Mouse (Mus musculus): ENCODE results near the gene Axin2. TPM values are rescaled to one million over a fixed set of nuclear protein-coding genes. Genes with fewer than 3 reads are reported as not detected.
A peak's percentile ranks its signal among the peaks of the same experiment; 100 is the strongest.

Axin2 gene
- polyA plus RNA-seq, 1 experiment from 2014 or later: 11.0 TPM

- Histone ChIP-seq H3K27ac (ENCODE audit: low read length) (no peak overlapping the region), H3K36me3 (ENCODE audit: insufficient read depth, low read length) (no peaks in the 10 kb centered on the region), H3K9me3 (ENCODE audit: low read length) (no peaks in the 10 kb centered on the region), H3K4me2 (replicated peaks; ENCODE audit: low read depth, low read length) (peak overlapping the region; percentile 52), H3K9ac (replicated peaks; ENCODE audit: low read depth) (no peak overlapping the region; the same call in 1 of the 2 replicates), H3K27me3 (replicated peaks; ENCODE audit: insufficient read depth, low read length) (no peaks in the 10 kb centered on the region), H3K4me3 (ENCODE audit: low read depth, low read length) (peak overlapping the region; percentile 14; the same call in 1 of the 2 replicates), H3K4me1 (ENCODE audit: insufficient read depth, low read depth, low read length) (peaks cover 6% of the 10 kb centered on the region)
- no peak for TF ChIP-seq CTCF (IDR thresholded peaks at IDR 0.05)
- ATAC-seq (peak; percentile 16; the same call in 1 of the 2 replicates), DNase-seq (ENCODE audit: low spot score) (peak; percentile 45)
- WGBS: 6% methylated on average over 14 of the region's 14 CpGs
Measured at GRCm38 (mm10) chr11:108910328-108910886, 9.7 kb upstream of the Axin2 start.

DNA sequence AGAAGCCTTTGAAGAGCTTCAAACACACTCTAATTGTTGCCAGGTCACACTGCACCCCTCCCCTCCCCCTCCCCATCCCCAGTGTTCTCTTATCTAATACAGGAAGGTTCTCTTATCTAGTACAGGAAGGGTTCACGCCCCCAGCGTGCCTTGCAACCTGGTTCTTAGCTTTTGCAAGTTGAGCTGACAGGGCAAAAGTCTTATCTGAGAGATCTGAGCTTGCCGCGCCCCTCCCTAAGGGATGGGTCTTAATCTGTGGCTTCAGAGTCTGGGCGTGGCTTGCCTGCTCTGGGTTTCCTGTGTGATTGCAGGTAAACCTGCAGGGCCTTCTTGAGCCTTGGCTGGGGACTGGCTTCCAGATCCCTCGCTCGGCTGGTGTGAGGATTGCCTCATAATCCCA is 9.2 kb upstream of the Axin2 start:
- TF ChIP-seq EP300 (IDR thresholded peaks at IDR 0.05): peak; percentile 38; the same call in 1 of the 2 replicates
- no peak for TF ChIP-seq CTCF (IDR thresholded peaks at IDR 0.05)
- peaks cover 6% of the 10 kb centered on the region for H3K4me1 ChIP-seq (ENCODE audit: insufficient read depth, low read depth, low read length)
- H3K36me3 ChIP-seq (ENCODE audit: insufficient read depth, low read length): no peaks in the 10 kb centered on the region
- no peaks in the 10 kb centered on the region for H3K27me3 ChIP-seq (replicated peaks; ENCODE audit: insufficient read depth, low read length)
- peak overlapping the region; percentile 52 for H3K4me2 ChIP-seq (replicated peaks; ENCODE audit: low read depth, low read length)
- DNase-seq (ENCODE audit: low spot score) (no peak), ATAC-seq (peak; percentile 65)
- no peak overlapping the region for H3K27ac ChIP-seq (ENCODE audit: low read length)
- H3K9ac ChIP-seq (replicated peaks; ENCODE audit: low read depth): no peak overlapping the region
- H3K4me3 ChIP-seq (ENCODE audit: low read depth, low read length): 0 out of 2 replicates have a peak overlapping the region, but pooled peaks have one; percentile 14
- H3K9me3 ChIP-seq (ENCODE audit: low read length): no peaks in the 10 kb centered on the region
- WGBS: 35% methylated on average over 7 of the region's 7 CpGs

DNA sequence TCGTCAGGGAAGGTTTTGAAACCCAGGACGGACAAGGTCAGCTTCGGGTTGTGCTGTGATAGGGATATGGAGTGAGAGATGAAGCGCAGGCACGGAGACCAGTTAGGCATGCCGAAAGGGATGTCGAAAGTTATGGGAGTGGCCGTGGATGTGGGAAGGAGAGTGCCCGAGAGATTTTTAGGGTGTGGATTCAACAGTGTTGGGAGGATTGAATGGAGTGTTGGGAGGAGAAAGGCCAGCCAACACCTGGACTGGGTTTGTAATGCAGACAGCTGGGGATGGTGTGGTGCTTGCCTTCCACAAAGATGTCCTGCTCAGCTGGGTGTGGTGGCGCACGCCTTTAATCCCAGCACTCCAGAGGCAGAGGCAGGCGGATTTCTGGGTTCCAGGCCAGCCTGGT is 8.0 kb upstream of the Axin2 start:
- Histone ChIP-seq H3K4me3 (ENCODE audit: low read depth, low read length) (no peak overlapping the region), H3K27me3 (replicated peaks; ENCODE audit: insufficient read depth, low read length) (no peaks in the 10 kb centered on the region), H3K9me3 (ENCODE audit: low read length) (no peaks in the 10 kb centered on the region), H3K27ac (ENCODE audit: low read length) (no peak overlapping the region), H3K4me2 (replicated peaks; ENCODE audit: low read depth, low read length) (no peak overlapping the region), H3K36me3 (ENCODE audit: insufficient read depth, low read length) (no peaks in the 10 kb centered on the region), H3K4me1 (ENCODE audit: insufficient read depth, low read depth, low read length) (peaks cover 6% of the 10 kb centered on the region), H3K9ac (replicated peaks; ENCODE audit: low read depth) (no peak overlapping the region)
- 93% methylated on average over 12 of the region's 12 CpGs for WGBS
- no peak for TF ChIP-seq CTCF (IDR thresholded peaks at IDR 0.05)
- no peak for TF ChIP-seq EP300 (IDR thresholded peaks at IDR 0.05)
- DNase-seq (ENCODE audit: low spot score) (no peak), ATAC-seq (no peak)

DNA sequence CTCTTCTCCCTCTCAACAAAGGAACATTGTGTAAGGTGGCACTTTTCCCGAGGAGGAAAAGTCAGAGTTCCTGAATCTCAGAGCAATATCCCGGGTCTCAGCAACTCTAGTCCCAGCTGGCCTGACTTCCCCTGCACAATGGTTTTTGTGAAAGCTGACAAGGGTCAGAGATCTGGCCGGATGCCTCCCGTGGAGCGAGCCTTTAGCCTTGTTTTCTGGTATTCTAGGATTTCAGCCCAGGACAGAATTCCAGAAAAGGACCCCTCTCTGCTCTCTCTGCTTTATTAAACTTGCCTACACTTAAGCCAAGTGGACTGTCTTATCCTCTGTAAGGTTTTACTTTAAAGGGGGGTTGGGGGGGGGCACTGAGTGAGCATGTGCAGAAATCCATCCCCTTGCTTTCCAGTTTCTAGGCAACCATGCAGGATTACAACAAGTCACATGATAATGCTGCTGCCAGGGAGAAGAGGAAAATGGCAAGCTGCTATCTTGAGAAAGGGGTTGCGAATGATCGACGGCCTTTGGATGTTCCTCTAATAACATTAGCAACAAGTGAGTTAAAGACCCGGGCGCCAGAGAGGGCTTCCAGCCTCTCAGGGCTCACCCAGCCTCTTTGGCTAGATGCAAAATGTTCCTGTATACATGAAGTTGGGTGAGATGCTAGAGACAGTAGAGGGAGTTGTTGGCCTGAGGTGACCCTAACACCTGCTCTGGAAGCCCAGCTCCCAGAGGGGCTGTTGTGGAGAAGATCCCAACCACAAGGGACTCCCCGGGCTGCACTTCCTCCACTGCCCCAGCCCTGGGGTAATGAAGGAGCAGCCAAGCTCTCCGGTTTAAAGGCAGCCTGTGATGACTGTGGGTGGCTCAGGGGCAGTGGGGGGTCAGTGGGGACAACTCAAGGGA is 2.5 kb upstream of the Axin2 start:
- Histone ChIP-seq H3K27me3 (replicated peaks; ENCODE audit: insufficient read depth, low read length) (no peaks in the 10 kb centered on the region), H3K27ac (ENCODE audit: low read length) (peak overlapping the region; percentile 32; the same call in 1 of the 2 replicates), H3K9ac (replicated peaks; ENCODE audit: low read depth) (no peak overlapping the region), H3K4me2 (replicated peaks; ENCODE audit: low read depth, low read length) (no peak overlapping the region), H3K4me1 (ENCODE audit: insufficient read depth, low read depth, low read length) (no peaks in the 10 kb centered on the region; the same call in 1 of the 2 replicates), H3K9me3 (ENCODE audit: low read length) (no peaks in the 10 kb centered on the region), H3K4me3 (ENCODE audit: low read depth, low read length) (no peak overlapping the region), H3K36me3 (ENCODE audit: insufficient read depth, low read length) (no peaks in the 10 kb centered on the region)
- TF ChIP-seq EP300 (IDR thresholded peaks at IDR 0.05): no peak
- TF ChIP-seq CTCF (IDR thresholded peaks at IDR 0.05): no peak
- WGBS: 19% methylated on average over 12 of the region's 12 CpGs
- peak; percentile 76 for DNase-seq (ENCODE audit: low spot score)
- ATAC-seq: no peak; the same call in 1 of the 2 replicates

GRCm38 (mm10) chr11:108920636-108921505 is 722 bp downstream of the Axin2 start:
- Histone ChIP-seq H3K9ac (replicated peaks; ENCODE audit: low read depth) (peak overlapping the region; percentile 89), H3K36me3 (ENCODE audit: insufficient read depth, low read length) (no peaks in the 10 kb centered on the region), H3K4me2 (replicated peaks; ENCODE audit: low read depth, low read length) (peak overlapping the region; percentile 89), H3K4me1 (ENCODE audit: insufficient read depth, low read depth, low read length) (peaks cover 6% of the 10 kb centered on the region; the same call in 1 of the 2 replicates), H3K9me3 (ENCODE audit: low read length) (no peaks in the 10 kb centered on the region), H3K27ac (ENCODE audit: low read length) (peak overlapping the region; percentile 100), H3K4me3 (ENCODE audit: low read depth, low read length) (peak overlapping the region; percentile 93), H3K27me3 (replicated peaks; ENCODE audit: insufficient read depth, low read length) (no peaks in the 10 kb centered on the region)
- 2% methylated on average over 73 of the region's 104 CpGs for WGBS
- DNase-seq (ENCODE audit: low spot score): peak; percentile 94
- ATAC-seq: peak; percentile 85
- peak; percentile 36 for TF ChIP-seq CTCF (IDR thresholded peaks at IDR 0.05)
- no peak for TF ChIP-seq EP300 (IDR thresholded peaks at IDR 0.05)
